Comparison of ENCODE assay signal across 7 mouse cellular contexts in the genomic region with DNA sequence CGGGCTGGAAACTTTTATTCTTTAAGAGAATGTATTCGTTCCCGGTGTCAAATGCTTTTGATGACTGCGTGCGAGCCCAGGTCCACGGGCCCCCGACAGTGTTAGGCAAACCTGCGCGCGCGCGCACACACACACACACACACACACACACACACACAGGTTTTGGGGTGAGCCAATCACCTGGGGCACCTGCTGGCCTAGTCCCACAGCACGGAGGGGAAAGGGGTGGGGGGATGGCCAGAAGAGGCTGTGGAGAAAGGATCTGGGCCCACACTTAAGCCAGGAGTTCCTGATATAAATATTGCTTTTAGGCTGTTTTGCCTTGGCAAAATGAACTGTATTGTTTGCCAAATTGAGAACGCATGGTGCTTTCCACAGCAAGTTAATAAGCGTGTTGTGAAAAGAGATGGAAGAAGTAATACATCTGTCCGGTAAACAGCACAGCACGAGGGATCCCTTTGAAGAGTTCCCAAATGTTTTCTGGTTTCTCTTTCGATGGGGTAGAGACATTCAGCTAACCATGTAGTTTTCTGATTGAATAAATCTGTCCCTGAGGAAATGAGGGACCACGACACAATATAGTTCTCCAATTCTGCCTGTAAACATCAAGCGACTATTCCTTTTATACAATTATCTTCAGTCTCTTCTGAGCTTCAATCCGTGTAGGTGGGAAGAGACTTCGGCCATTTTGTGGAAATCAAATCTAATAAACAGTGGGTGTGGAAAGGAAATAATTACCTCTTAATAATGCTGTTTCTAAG. TPM values are rescaled to one million over a fixed set of nuclear protein-coding genes. Genes with fewer than 3 reads are reported as not detected.
DNase-seq lines count a peak whose midpoint lies in the region; ATAC-seq and TF ChIP-seq lines count a peak whose summit lies in the region.

No protein-coding gene starts in this region.

- ATAC-seq in embryonic facial prominence, embryonic 13.5 days (ENCODE audit: insufficient number of reproducible peaks, insufficient read depth, low FRiP score, low TSS enrichment, low read depth): peak; percentile 43
- ATAC-seq in limb, embryonic 13.5 days (ENCODE audit: low FRiP score, low read depth): peak; percentile 13; the same call in 1 of the 2 replicates
- peak; percentile 38; the same call in 1 of the 2 replicates for ATAC-seq in midbrain, embryonic 15.5 days (replicated peaks)

- peaks cover 36% of the 10 kb centered on the region for H3K79me3 ChIP-seq in C2C12 (ENCODE audit: low read depth)

- H3K4me3 ChIP-seq in C2C12 (ENCODE audit: insufficient read depth, poor library complexity, severe bottlenecking) (peak overlapping the region; percentile 55), ES-Bruce4 (ENCODE audit: low read depth, low read length) (peak overlapping the region; percentile 66)
- H3K4me3 ChIP-seq in embryonic facial prominence, embryonic 13.5 days: peak overlapping the region; percentile 89
- peak overlapping the region; percentile 87 for H3K4me3 ChIP-seq in limb, embryonic 13.5 days
- H3K4me3 ChIP-seq in midbrain, embryonic 15.5 days: peak overlapping the region; percentile 86

- WGBS in embryonic facial prominence, embryonic 13.5 days: 9% methylated on average over 22 of the region's 22 CpGs
- WGBS in limb, embryonic 13.5 days: 16% methylated on average over 22 of the region's 22 CpGs
- WGBS in midbrain, embryonic 15.5 days: 18% methylated on average over 22 of the region's 22 CpGs

- intact Hi-C loops in heart, postnatal 10 days (cut with DNase I): loop anchor here (1.0 kb wide), 1 partner anchor 106 kb away; no protein-coding TSS in a partner anchor

- TF ChIP-seq EP300 in ES-Bruce4 (IDR thresholded peaks at IDR 0.05; ENCODE audit: insufficient read depth, low read depth, low read length): no peak

- H3K9me3 ChIP-seq in ES-Bruce4 (replicated peaks; ENCODE audit: control insufficient read depth, insufficient read depth, low read length, poor library complexity, severe bottlenecking): no peaks in the 10 kb centered on the region
- H3K9me3 ChIP-seq in embryonic facial prominence, embryonic 13.5 days: no peaks in the 10 kb centered on the region
- no peaks in the 10 kb centered on the region for H3K9me3 ChIP-seq in limb, embryonic 13.5 days
- no peaks in the 10 kb centered on the region for H3K9me3 ChIP-seq in midbrain, embryonic 15.5 days

- H3K27ac ChIP-seq in ES-Bruce4 (ENCODE audit: insufficient read depth, low read length): 0 out of 2 replicates have a peak overlapping the region, but pooled peaks have one; percentile 36
- peak overlapping the region; percentile 97 for H3K27ac ChIP-seq in embryonic facial prominence, embryonic 13.5 days
- H3K27ac ChIP-seq in limb, embryonic 13.5 days: peak overlapping the region; percentile 94
- peak overlapping the region; percentile 84 for H3K27ac ChIP-seq in midbrain, embryonic 15.5 days

- H3K27me3 ChIP-seq in C2C12 (ENCODE audit: control insufficient read depth, insufficient read depth, insufficient read length) (no peaks in the 10 kb centered on the region), ES-Bruce4 (ENCODE audit: control insufficient read depth, insufficient read depth, low read length, poor library complexity, severe bottlenecking) (no peaks in the 10 kb centered on the region)
- no peaks in the 10 kb centered on the region for H3K27me3 ChIP-seq in embryonic facial prominence, embryonic 13.5 days
- H3K27me3 ChIP-seq in limb, embryonic 13.5 days: no peaks in the 10 kb centered on the region
- H3K27me3 ChIP-seq in midbrain, embryonic 15.5 days (replicated peaks): no peaks in the 10 kb centered on the region

- H3K4me1 ChIP-seq in ES-Bruce4 (ENCODE audit: control insufficient read depth, insufficient read depth, low read length): no peaks in the 10 kb centered on the region
- H3K4me1 ChIP-seq in embryonic facial prominence, embryonic 13.5 days: peaks cover 31% of the 10 kb centered on the region
- H3K4me1 ChIP-seq in limb, embryonic 13.5 days: peaks cover 33% of the 10 kb centered on the region
- H3K4me1 ChIP-seq in midbrain, embryonic 15.5 days: peaks cover 37% of the 10 kb centered on the region

- TF ChIP-seq CTCF in C2C12 (IDR thresholded peaks at IDR 0.05; ENCODE audit: control insufficient read depth, insufficient read depth, insufficient read length) (no peak), ES-Bruce4 (IDR thresholded peaks at IDR 0.05; ENCODE audit: low read depth, low read length) (no peak)

- H3K36me3 ChIP-seq in C2C12 (ENCODE audit: control insufficient read depth, insufficient read depth): no peaks in the 10 kb centered on the region
- no peaks in the 10 kb centered on the region; the same call in 1 of the 2 replicates for H3K36me3 ChIP-seq in ES-Bruce4 (ENCODE audit: control insufficient read depth, insufficient read depth, low read length, poor library complexity, severe bottlenecking)
- peaks cover 16% of the 10 kb centered on the region for H3K36me3 ChIP-seq in embryonic facial prominence, embryonic 13.5 days
- peaks cover 14% of the 10 kb centered on the region for H3K36me3 ChIP-seq in limb, embryonic 13.5 days
- peaks cover 5% of the 10 kb centered on the region; the same call in 1 of the 2 replicates for H3K36me3 ChIP-seq in midbrain, embryonic 15.5 days (replicated peaks)

- peak; percentile 63 to 71 for DNase-seq in heart, postnatal 10 days
- DNase-seq in urinary bladder, postnatal 36 days (ENCODE audit: low spot score in 2 of 2): peak; percentile 32 to 46

- peak overlapping the region; percentile 46 for H3ac ChIP-seq in C2C12 (ENCODE audit: control insufficient read depth, insufficient read length, low read depth)

- peak overlapping the region; percentile 82 for H3K4me2 ChIP-seq in embryonic facial prominence, embryonic 13.5 days
- peak overlapping the region; percentile 78 for H3K4me2 ChIP-seq in limb, embryonic 13.5 days (replicated peaks)
- peak overlapping the region; percentile 74 for H3K4me2 ChIP-seq in midbrain, embryonic 15.5 days

- peak overlapping the region; percentile 95 for H3K9ac ChIP-seq in ES-Bruce4 (ENCODE audit: low read depth, poor library complexity, severe bottlenecking)
- peak overlapping the region; percentile 95 for H3K9ac ChIP-seq in embryonic facial prominence, embryonic 13.5 days
- H3K9ac ChIP-seq in limb, embryonic 13.5 days: peak overlapping the region; percentile 97
- H3K9ac ChIP-seq in midbrain, embryonic 15.5 days: peak overlapping the region; percentile 78

- no peak for TF ChIP-seq POLR2A in ES-Bruce4 (IDR thresholded peaks at IDR 0.05; ENCODE audit: insufficient read depth, low read length)

- H3K79me2 ChIP-seq in C2C12 (ENCODE audit: control insufficient read depth, insufficient read depth): peaks cover 40% of the 10 kb centered on the region

TF ChIP-seq in C2C12, 6 proteins besides CTCF, POLR2A, EP300 and RAD21:
- TF ChIP-seq MAX (IDR thresholded peaks at IDR 0.05): no peak
- TF ChIP-seq USF1 (IDR thresholded peaks at IDR 0.05; ENCODE audit: low read depth): no peak

RNA-seq across cellular contexts. Expression of a gene that starts 0.4 kb away (rescaled TPM):
- polyA plus RNA-seq in C2C12 (2012; fragmentation: generic; extraction: Trizol) (13.8 TPM), ES-Bruce4 (2011; ENCODE audit: insufficient read depth, insufficient read length, low read depth, missing spikeins) (42.6 and 45.6 TPM in 2 replicates)
- 16.1 and 16.9 TPM in 2 replicates for polyA plus RNA-seq in embryonic facial prominence, embryonic 13.5 days (2015; fragmentation: Nextera tagmentation; extraction: Ambion mirVana)
- 100 to 1,000 TPM; 167 to 181 TPM for total RNA-seq in heart, postnatal 10 days (2021)
- 11.5 and 12.3 TPM in 2 replicates for polyA plus RNA-seq in limb, embryonic 13.5 days (2015; fragmentation: Nextera tagmentation; extraction: Ambion mirVana)
- 24.8 and 29.1 TPM in 2 replicates for polyA plus RNA-seq in midbrain, embryonic 15.5 days (2015; fragmentation: Nextera tagmentation; extraction: Ambion mirVana)

RNA-seq across cellular contexts. Expression of a gene that starts 9.8 kb away (rescaled TPM):
- polyA plus RNA-seq in C2C12 (2012; fragmentation: generic; extraction: Trizol) (0.12 TPM), ES-Bruce4 (2011; ENCODE audit: insufficient read depth, insufficient read length, low read depth, missing spikeins) (10.0 and 10.5 TPM in 2 replicates)
- 7.8 and 9.1 TPM in 2 replicates for polyA plus RNA-seq in embryonic facial prominence, embryonic 13.5 days (2015; fragmentation: Nextera tagmentation; extraction: Ambion mirVana)
- total RNA-seq in heart, postnatal 10 days (2021): 1 to 10 TPM; 7.4 to 9.1 TPM
- 8.3 and 8.8 TPM in 2 replicates for polyA plus RNA-seq in limb, embryonic 13.5 days (2015; fragmentation: Nextera tagmentation; extraction: Ambion mirVana)
- 10.5 and 13.0 TPM in 2 replicates for polyA plus RNA-seq in midbrain, embryonic 15.5 days (2015; fragmentation: Nextera tagmentation; extraction: Ambion mirVana)

Comparison
In these comparisons a context has a peak if more than half of its experiments do, and no peak if none do; other contexts are left out.
1. Peak in every context shown above with its lines: DNase-seq, ATAC-seq, H3K4me3 ChIP-seq and H3K27ac ChIP-seq.
2. H3K27ac ChIP-seq: peak in every context shown above with its lines; median percentile 97 in embryonic facial prominence, embryonic 13.5 days; 94 in limb, embryonic 13.5 days; 84 in midbrain, embryonic 15.5 days; 36 in ES-Bruce4.